Mouse (Mus musculus) ES-Bruce4 (cell line): ENCODE data around the gene Zfp90. TPM values are rescaled to one million over a fixed set of nuclear protein-coding genes. Genes with fewer than 3 reads are reported as not detected.

Source experiments
- H3K27ac ChIP-seq: 2 replicates; pipeline ENCODE4 v1.5.1; 2012; ENCODE audit warnings: low read length, inconsistent platforms; ENCODE audit not compliant: insufficient read depth
- H3K27me3 ChIP-seq: 2 replicates; pipeline ENCODE4 v1.6.1; 2012; ENCODE audit warnings: mild to moderate bottlenecking, low read length, inconsistent platforms; ENCODE audit not compliant: control insufficient read depth, poor library complexity, insufficient read depth, severe bottlenecking
- H3K36me3 ChIP-seq: 2 replicates; pipeline ENCODE4 v1.6.1; 2012; ENCODE audit warnings: inconsistent platforms, mild to moderate bottlenecking, low read length, moderate library complexity; ENCODE audit not compliant: control insufficient read depth, poor library complexity, insufficient read depth, severe bottlenecking
- H3K4me1 ChIP-seq: one replicate; pipeline ENCODE4 v1.8.1; 2011; ENCODE audit warnings: low read length; ENCODE audit not compliant: control insufficient read depth, insufficient read depth
- H3K4me3 ChIP-seq: 2 replicates; pipeline ENCODE4 v1.5.1; 2011; ENCODE audit warnings: low read depth, mild to moderate bottlenecking, low read length
- H3K9ac ChIP-seq: 2 replicates; pipeline ENCODE4 v1.6.1; 2012; ENCODE audit warnings: low read depth, mild to moderate bottlenecking, inconsistent platforms; ENCODE audit not compliant: poor library complexity, severe bottlenecking
- H3K9me3 ChIP-seq: replicated peaks from 2 replicates; pipeline ENCODE4 v1.6.1; 2012; ENCODE audit warnings: mild to moderate bottlenecking, low read length, inconsistent platforms; ENCODE audit not compliant: control insufficient read depth, poor library complexity, insufficient read depth, severe bottlenecking
- CTCF ChIP-seq: IDR thresholded peaks from one replicate; pipeline ENCODE4 v1.8.1; 2011; ENCODE audit warnings: low read depth, low read length
- EP300 ChIP-seq: IDR thresholded peaks from 2 replicates; pipeline ENCODE4 v1.6.1; 2011; ENCODE audit warnings: low read depth, low read length; ENCODE audit not compliant: insufficient read depth
- POLR2A ChIP-seq: IDR thresholded peaks from one replicate; pipeline ENCODE4 v1.8.1; 2011; ENCODE audit warnings: low read length; ENCODE audit not compliant: insufficient read depth
- polyA plus RNA-seq: library from polyadenylated mRNA; stranded (reverse); fragments of >200 nt; gene quantifications from 2 replicates; pipeline ENCODE4 v1.2.4, GENCODE M21; 2011; ENCODE audit warnings: low read depth; ENCODE audit not compliant: missing spikeins, insufficient read depth, insufficient read length

The Zfp90 gene
- polyA plus RNA-seq, 1 experiment, result 8.0 TPM

DNA sequence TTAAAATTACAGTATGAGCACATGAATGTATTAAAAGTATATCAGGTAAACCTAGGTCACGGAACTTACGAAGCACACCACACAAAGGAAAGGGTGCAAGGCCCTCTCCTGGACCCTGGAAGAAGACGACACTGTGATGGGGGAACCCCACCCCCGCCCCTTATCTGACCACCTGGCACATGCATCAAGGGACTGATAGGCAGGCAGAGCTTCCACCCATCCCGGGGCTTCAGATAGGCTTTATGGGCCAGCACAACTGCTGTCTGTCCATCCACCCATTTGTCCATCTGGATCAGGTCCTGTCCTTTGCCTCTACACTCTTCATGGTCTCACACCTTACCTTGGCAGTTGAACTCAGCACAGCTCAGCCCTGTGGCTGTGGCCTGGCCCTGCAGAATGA lies 47.0 kb downstream of the Zfp90 start:
- no peak overlapping the region for H3K9ac ChIP-seq
- TF ChIP-seq EP300 (no peak), CTCF (no peak), POLR2A (no peak)
- peaks cover 3% of the 10 kb centered on the region for H3K4me1 ChIP-seq
- H3K4me3 ChIP-seq, result no peak overlapping the region
- no peaks in the 10 kb centered on the region for H3K36me3 ChIP-seq
- no peak overlapping the region for H3K27ac ChIP-seq
- no peaks in the 10 kb centered on the region for H3K27me3 ChIP-seq
- 0 out of 2 replicates have a peak, but pooled peaks cover 2% of the 10 kb centered on the region for H3K9me3 ChIP-seq

DNA sequence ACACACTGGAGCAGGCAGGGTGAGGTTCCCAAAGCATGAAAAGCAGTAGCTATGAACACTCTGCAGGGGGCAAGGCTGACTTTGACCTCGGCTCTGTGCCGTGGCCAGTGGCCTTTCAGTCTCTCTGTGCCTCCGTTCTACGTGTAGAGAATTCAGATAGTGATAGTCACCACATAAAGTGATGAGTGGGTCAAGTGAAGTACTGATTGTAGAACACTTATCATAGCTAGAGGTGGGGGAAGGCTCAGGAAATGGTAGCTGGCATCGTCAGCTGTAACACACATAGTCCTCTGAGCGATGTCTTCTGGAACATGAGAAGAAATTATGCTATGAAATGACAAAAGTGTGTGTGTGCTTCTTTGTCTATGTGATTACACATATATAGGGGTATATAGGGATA lies 48.7 kb downstream of the Zfp90 start:
- no peak overlapping the region for H3K27ac ChIP-seq
- H3K4me3 ChIP-seq, result no peak overlapping the region
- TF ChIP-seq POLR2A (no peak), CTCF (no peak), EP300 (no peak)
- no peak overlapping the region for H3K9ac ChIP-seq
- H3K27me3 ChIP-seq, result no peaks in the 10 kb centered on the region
- no peaks in the 10 kb centered on the region for H3K36me3 ChIP-seq
- H3K9me3 ChIP-seq, result 0 out of 2 replicates have a peak, but pooled peaks cover 2% of the 10 kb centered on the region
- peaks cover 3% of the 10 kb centered on the region for H3K4me1 ChIP-seq

DNA sequence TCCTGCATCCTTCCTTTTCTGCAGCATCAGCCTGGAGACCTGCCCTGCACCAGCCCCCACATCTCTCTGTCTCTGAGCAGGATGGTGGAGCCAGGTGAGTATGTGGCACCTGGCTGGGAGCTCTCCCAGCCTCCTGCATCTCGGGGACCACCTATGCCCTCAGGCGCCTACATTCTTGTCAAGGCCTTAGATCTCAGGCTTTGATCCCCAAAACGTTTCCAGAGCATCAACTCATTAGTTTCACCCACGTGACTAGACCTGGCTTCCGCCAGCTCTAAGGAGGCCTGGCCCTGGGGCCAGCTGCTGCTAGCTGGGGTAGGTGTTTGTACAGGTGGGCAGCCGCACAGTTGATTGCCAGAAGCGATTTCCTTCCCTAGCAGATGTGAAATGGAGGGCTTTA lies 54.4 kb downstream of the Zfp90 start:
- Histone ChIP-seq H3K36me3 (no peaks in the 10 kb centered on the region), H3K27ac (no peak overlapping the region)
- TF ChIP-seq EP300, result no peak
- TF ChIP-seq CTCF, result no peak
- no peak for TF ChIP-seq POLR2A

DNA sequence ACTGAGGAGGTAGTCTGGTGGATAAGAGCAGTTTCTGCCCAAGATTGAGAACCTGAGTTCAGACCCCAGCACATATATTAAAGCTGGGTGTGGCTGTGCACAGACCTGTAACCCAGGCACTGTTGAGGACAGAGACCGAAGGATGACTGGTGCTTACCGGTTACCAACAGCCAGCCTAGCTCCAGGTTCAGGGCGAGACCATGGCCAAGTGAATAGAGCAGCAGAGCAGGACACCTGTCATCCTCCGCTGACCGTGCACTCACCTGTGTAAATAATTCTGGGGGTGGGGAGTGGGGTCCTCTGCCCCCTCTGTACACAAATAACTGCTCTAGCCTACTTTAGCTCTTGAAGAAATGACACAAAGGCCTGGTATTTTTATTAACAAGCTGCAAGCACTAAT lies 58.9 kb downstream of the Zfp90 start:
- Histone ChIP-seq H3K9me3 (peaks cover 22% of the 10 kb centered on the region), H3K27ac (no peak overlapping the region), H3K9ac (no peak overlapping the region), H3K36me3 (no peaks in the 10 kb centered on the region), H3K27me3 (no peaks in the 10 kb centered on the region; the same call in none of the 2 replicates), H3K4me1 (no peaks in the 10 kb centered on the region), H3K4me3 (no peak overlapping the region)
- TF ChIP-seq POLR2A (no peak), CTCF (no peak), EP300 (no peak)

More for the DNA sequence above, 54.4 kb downstream of the Zfp90 start:
- no peak overlapping the region for H3K4me3 ChIP-seq
- no peaks in the 10 kb centered on the region; the same call in none of the 2 replicates for H3K27me3 ChIP-seq
- 0 out of 2 replicates have a peak, but pooled peaks cover 2% of the 10 kb centered on the region for H3K9me3 ChIP-seq
- no peaks in the 10 kb centered on the region for H3K4me1 ChIP-seq
- no peak overlapping the region for H3K9ac ChIP-seq

Other genes with a start within 250 kb of the Zfp90 start
- 75.7 and 82.1 TPM in 2 replicates for gene Slc7a6, start 246.5 kb upstream of the Zfp90 start, polyA plus RNA-seq
- gene Slc7a6os, start 204.4 kb upstream of the Zfp90 start, polyA plus RNA-seq, result 45.1 and 50.3 TPM in 2 replicates
- 88.7 and 107 TPM in 2 replicates for gene Prmt7, start 204.4 kb upstream of the Zfp90 start, polyA plus RNA-seq
- gene Smpd3, start 77.3 kb upstream of the Zfp90 start, polyA plus RNA-seq, result 0.12 and 0.49 TPM in 2 replicates
- gene 6030452D12Rik, start 85.2 kb downstream of the Zfp90 start, polyA plus RNA-seq, result not detected in 2 replicates
- 33.3 and 40.9 TPM in 2 replicates for gene Cdh3, start 95.6 kb downstream of the Zfp90 start, polyA plus RNA-seq
- gene Gm10073, start 158.1 kb downstream of the Zfp90 start, polyA plus RNA-seq, result 498 and 566 TPM in 2 replicates
- 347 and 358 TPM in 2 replicates for gene Cdh1, start 188.0 kb downstream of the Zfp90 start, polyA plus RNA-seq